ENCODE assay signal across 28 mouse cellular contexts in genomic region chr9:118949654-118950053, GRCm38 (mm10). TPM values are rescaled to one million over a fixed set of nuclear protein-coding genes. Genes with fewer than 3 reads are reported as not detected.
A peak's percentile ranks its signal among the peaks of the same experiment; 100 is the strongest.
DNase-seq lines count a peak whose midpoint lies in the region; ATAC-seq and TF ChIP-seq lines count a peak whose summit lies in the region.
"Had no signal": no experiment of that assay in that cellular context is flagged by ENCODE, and none has a peak within 500 bp of the region (broad histone marks: within the 10 kb centered on the region; RNA-seq: fewer than 3 reads in every experiment).

No protein-coding gene starts in this region.

- no peaks in the 10 kb centered on the region for H3K9me3 ChIP-seq in heart, embryonic 15.5 days (replicated peaks)
- H3K9me3 ChIP-seq in lung, embryonic 16.5 days (ENCODE audit: control insufficient read depth, low read length) = no peaks in the 10 kb centered on the region
- H3K9me3 ChIP-seq: embryonic facial prominence, embryonic 10.5 days; embryonic facial prominence, embryonic 15.5 days; forebrain, embryonic 12.5 days; liver, embryonic 12.5 days; neural tube, embryonic 12.5 days had no signal

- no peaks in the 10 kb centered on the region for H3K36me3 ChIP-seq in heart, embryonic 15.5 days
- H3K36me3 ChIP-seq in heart, adult 2 months (ENCODE audit: control insufficient read depth, insufficient read depth, low read length) = no peaks in the 10 kb centered on the region
- no peaks in the 10 kb centered on the region for H3K36me3 ChIP-seq in lung, embryonic 16.5 days (ENCODE audit: control insufficient read depth, insufficient read depth, low read length)
- H3K36me3 ChIP-seq: forebrain, embryonic 12.5 days; liver, embryonic 12.5 days; neural tube, embryonic 12.5 days had no signal

- no peak overlapping the region for H3K4me2 ChIP-seq in heart, embryonic 15.5 days
- H3K4me2 ChIP-seq in lung, embryonic 16.5 days (ENCODE audit: low read depth, low read length) = no peak overlapping the region
- H3K4me2 ChIP-seq: embryonic facial prominence, embryonic 15.5 days; forebrain, embryonic 12.5 days; liver, embryonic 12.5 days; midbrain, embryonic 11.5 days; neural tube, embryonic 12.5 days had no signal

- peaks cover 55% of the 10 kb centered on the region for H3K4me1 ChIP-seq in heart, embryonic 15.5 days (replicated peaks)
- peaks cover 8% of the 10 kb centered on the region for H3K4me1 ChIP-seq in heart, adult 2 months (ENCODE audit: control insufficient read depth, insufficient read depth, low read length)
- peaks cover 22% of the 10 kb centered on the region for H3K4me1 ChIP-seq in lung, embryonic 16.5 days (replicated peaks; ENCODE audit: control insufficient read depth, insufficient read depth, low read length)
- H3K4me1 ChIP-seq: forebrain, embryonic 12.5 days had no signal

- 0 out of 2 replicates have a peak overlapping the region, but pooled peaks have one; percentile 4 for H3K27ac ChIP-seq in heart, embryonic 15.5 days
- H3K27ac ChIP-seq in heart, adult 2 months = no peak overlapping the region; the same call in 1 of the 2 replicates
- peak overlapping the region; percentile 40 for H3K27ac ChIP-seq in lung, embryonic 16.5 days (ENCODE audit: low read length)
- H3K27ac ChIP-seq: embryonic facial prominence, embryonic 15.5 days; forebrain, embryonic 12.5 days; layer of hippocampus, adult 2 months; liver, embryonic 12.5 days; neural tube, embryonic 12.5 days; stomach, postnatal 0 days had no signal

- no peak for TF ChIP-seq CTCF in heart, adult 2 months (IDR thresholded peaks at IDR 0.05)

- TF ChIP-seq EP300 in heart, adult 2 months (IDR thresholded peaks at IDR 0.05; ENCODE audit: insufficient read depth, low read depth, low read length) = no peak

- TF ChIP-seq POLR2A in heart, adult 2 months (IDR thresholded peaks at IDR 0.05; ENCODE audit: insufficient read depth, low read depth, low read length) = no peak

- no peaks in the 10 kb centered on the region for H3K27me3 ChIP-seq in heart, embryonic 15.5 days
- no peaks in the 10 kb centered on the region for H3K27me3 ChIP-seq in heart, adult 2 months (ENCODE audit: control insufficient read depth, insufficient read depth, low read length)
- H3K27me3 ChIP-seq in lung, embryonic 16.5 days (ENCODE audit: control insufficient read depth, insufficient read depth, low read depth, low read length) = no peaks in the 10 kb centered on the region
- H3K27me3 ChIP-seq: embryonic facial prominence, embryonic 15.5 days; forebrain, embryonic 12.5 days; liver, embryonic 12.5 days; neural tube, embryonic 12.5 days had no signal

- 56% methylated on average over 4 of the region's 4 CpGs for WGBS in heart, embryonic 15.5 days
- 63% methylated on average over 4 of the region's 4 CpGs for WGBS in heart, adult 2 months
- 45% methylated on average over 4 of the region's 4 CpGs for WGBS in lung, embryonic 16.5 days

- DNase-seq in heart, adult 2 months = no peak
- DNase-seq in lung, postnatal 4 days = no peak
- DNase-seq in lung, postnatal 36 days = peak; percentile 53
- DNase-seq in c-Kit-positive CD71-positive TER-119-positive erythroid progenitor cells, embryonic 14.5 days (ENCODE audit: low spot score) = no peak
- DNase-seq: adrenal gland, postnatal 36 days; B cell, adult 2 months; cerebellum, adult 2 months; cerebellum, postnatal 14 days; gastrocnemius, postnatal 25 days; heart, postnatal 10 days; kidney, adult 18-20 months; kidney, postnatal 36 days; left cerebral cortex, postnatal 4 days; liver, postnatal 0 days; right cerebral cortex, postnatal 4 days; thymus, postnatal 4 days had no signal

- H3K4me3 ChIP-seq in heart, embryonic 15.5 days = no peak overlapping the region
- H3K4me3 ChIP-seq in heart, adult 2 months = no peak overlapping the region
- no peak overlapping the region for H3K4me3 ChIP-seq in lung, embryonic 16.5 days (ENCODE audit: low read length)
- H3K4me3 ChIP-seq: embryonic facial prominence, embryonic 10.5 days; embryonic facial prominence, embryonic 15.5 days; forebrain, embryonic 12.5 days; layer of hippocampus, adult 2 months; liver, embryonic 12.5 days; neural tube, embryonic 12.5 days had no signal

- intact Hi-C loops in heart, adult 2 months (cut with DNase I) = no loop called here

- no peak for ATAC-seq in heart, embryonic 15.5 days (replicated peaks; ENCODE audit: insufficient number of reproducible peaks, insufficient read depth, low FRiP score, low read depth)
- 0 out of 2 replicates have a peak, but pooled peaks have one; percentile 14 for ATAC-seq in lung, embryonic 16.5 days (ENCODE audit: low read depth)
- ATAC-seq: hindbrain, embryonic 16.5 days; liver, embryonic 12.5 days; liver, postnatal 0 days; midbrain, embryonic 16.5 days had no signal

- H3K9ac ChIP-seq in heart, embryonic 15.5 days = no peak overlapping the region
- H3K9ac ChIP-seq in heart, adult 2 months (ENCODE audit: low read depth, low read length) = no peak overlapping the region
- no peak overlapping the region for H3K9ac ChIP-seq in lung, embryonic 16.5 days (ENCODE audit: low read length)
- H3K9ac ChIP-seq: embryonic facial prominence, embryonic 15.5 days; forebrain, embryonic 12.5 days; liver, embryonic 12.5 days; liver, postnatal 0 days; neural tube, embryonic 12.5 days had no signal

- no peaks in the 10 kb centered on the region for H3K79me2 ChIP-seq in heart, adult 2 months (replicated peaks; ENCODE audit: control insufficient read depth, insufficient read depth, low read length)

RNA-seq across cellular contexts. Expression of gene Ctdspl, which starts 23.4 kb away (rescaled TPM):
- polyA plus RNA-seq in heart, embryonic 15.5 days (2015; fragmentation: Nextera tagmentation; extraction: Ambion mirVana) = 7.1 and 8.9 TPM in 2 replicates
- total RNA-seq in heart, adult 2 months (2021) = 1 to 10 TPM; 9.0 to 9.7 TPM
- polyA plus RNA-seq in heart, adult 2 months (2012; rRNA removed) = 8.5 and 9.6 TPM in 2 replicates
- 23.3 and 26.7 TPM in 2 replicates for polyA plus RNA-seq in lung, embryonic 16.5 days (2015; fragmentation: Nextera tagmentation; extraction: Ambion mirVana)
